17 mouse cellular contexts compared by ENCODE assay signal in genomic region chr6:108441290-108441689, GRCm38 (mm10).
A peak's percentile ranks its signal among the peaks of the same experiment; 100 is the strongest.
DNase-seq lines count a peak whose midpoint lies in the region; ATAC-seq and TF ChIP-seq lines count a peak whose summit lies in the region.
"Had no signal": no experiment of that assay in that cellular context is flagged by ENCODE, and none has a peak within 500 bp of the region (broad histone marks: within the 10 kb centered on the region; RNA-seq: fewer than 3 reads in every experiment).

No protein-coding gene starts in this region.

- DNase-seq in forebrain, postnatal 0 days, result no peak
- DNase-seq in forebrain, embryonic 14.5 days (ENCODE audit: low spot score), result no peak
- DNase-seq in liver, adult 2 months (ENCODE audit: extremely low read depth, low read depth, low spot score), result no peak
- no peak for DNase-seq in liver, embryonic 11.5 days (ENCODE audit: low spot score)
- DNase-seq in c-Kit-positive CD71-positive TER-119-positive erythroid progenitor cells, embryonic 14.5 days (ENCODE audit: low spot score), result peak; percentile 8
- DNase-seq in frontal cortex, postnatal 10 days (ENCODE audit: low spot score in 2 of 2), result no peak
- no peak for DNase-seq in heart, adult 11 months
- DNase-seq: cerebellum, adult 8-10 months; heart, adult 18-20 months; kidney, adult 9 months; right cerebral cortex, postnatal 25 days; thymus, adult 18-20 months had no signal

- no peaks in the 10 kb centered on the region for H3K27me3 ChIP-seq in forebrain, postnatal 0 days (ENCODE audit: insufficient read depth, low read length)
- no peaks in the 10 kb centered on the region for H3K27me3 ChIP-seq in forebrain, embryonic 14.5 days (replicated peaks; ENCODE audit: control insufficient read depth, insufficient read depth, low read length)
- H3K27me3 ChIP-seq in liver, adult 2 months (ENCODE audit: control insufficient read depth, insufficient read depth, low read length), result no peaks in the 10 kb centered on the region
- no peaks in the 10 kb centered on the region for H3K27me3 ChIP-seq in liver, embryonic 11.5 days (replicated peaks; ENCODE audit: control insufficient read depth, insufficient read depth, low read length)
- no peaks in the 10 kb centered on the region for H3K27me3 ChIP-seq in E14TG2a.4 (ENCODE audit: insufficient read depth, low read length)
- H3K27me3 ChIP-seq: forebrain, embryonic 12.5 days; hindbrain, embryonic 12.5 days; liver, embryonic 15.5 days; midbrain, embryonic 15.5 days had no signal

- no peaks in the 10 kb centered on the region for H3K9me3 ChIP-seq in forebrain, postnatal 0 days (ENCODE audit: low read length)
- no peaks in the 10 kb centered on the region for H3K9me3 ChIP-seq in forebrain, embryonic 14.5 days (replicated peaks; ENCODE audit: control insufficient read depth, low read length)
- H3K9me3 ChIP-seq in liver, embryonic 11.5 days (ENCODE audit: control insufficient read depth, low read length), result 0 out of 2 replicates have a peak, but pooled peaks cover 2% of the 10 kb centered on the region
- H3K9me3 ChIP-seq in E14TG2a.4 (ENCODE audit: low read length), result peaks cover 4% of the 10 kb centered on the region; the same call in 1 of the 2 replicates
- H3K9me3 ChIP-seq: forebrain, embryonic 12.5 days; hindbrain, embryonic 12.5 days; liver, embryonic 15.5 days; midbrain, embryonic 15.5 days had no signal

- no peak for TF ChIP-seq POLR2A in liver, adult 2 months (IDR thresholded peaks at IDR 0.05; ENCODE audit: extremely low read depth, insufficient read depth, low read length)

- WGBS in forebrain, postnatal 0 days, result 99% methylated on average over 2 of the region's 2 CpGs
- 99% methylated on average over 2 of the region's 2 CpGs for WGBS in forebrain, embryonic 14.5 days
- 100% methylated on average over 2 of the region's 2 CpGs for WGBS in liver, adult 2 months
- 95% methylated on average over 2 of the region's 2 CpGs for WGBS in liver, embryonic 11.5 days

- H3K4me2 ChIP-seq in forebrain, postnatal 0 days (ENCODE audit: low read depth), result no peak overlapping the region
- no peak overlapping the region for H3K4me2 ChIP-seq in forebrain, embryonic 14.5 days (ENCODE audit: low read length)
- no peak overlapping the region for H3K4me2 ChIP-seq in liver, embryonic 11.5 days
- H3K4me2 ChIP-seq: forebrain, embryonic 12.5 days; hindbrain, embryonic 12.5 days; liver, embryonic 15.5 days; midbrain, embryonic 15.5 days had no signal

- peak; percentile 37; the same call in 1 of the 2 replicates for TF ChIP-seq CTCF in forebrain, postnatal 0 days (IDR thresholded peaks at IDR 0.05; ENCODE audit: low read depth)
- 0 out of 2 replicates have a peak, but pooled peaks have one; percentile 2 for TF ChIP-seq CTCF in liver, adult 2 months (IDR thresholded peaks at IDR 0.05; ENCODE audit: low read depth, low read length)
- peak; percentile 58 for TF ChIP-seq CTCF in E14TG2a.4 (conservative IDR thresholded peaks at IDR 0.05; ENCODE audit: low read length)

- 0 out of 2 replicates have a peak, but pooled peaks cover under 1% of the 10 kb centered on the region for H3K4me1 ChIP-seq in forebrain, postnatal 0 days (ENCODE audit: insufficient read depth)
- H3K4me1 ChIP-seq in forebrain, embryonic 14.5 days (ENCODE audit: control insufficient read depth, insufficient read depth, low read length), result no peaks in the 10 kb centered on the region
- peaks cover 14% of the 10 kb centered on the region for H3K4me1 ChIP-seq in liver, adult 2 months (ENCODE audit: control insufficient read depth, insufficient read depth, low read length)
- no peaks in the 10 kb centered on the region; the same call in 1 of the 2 replicates for H3K4me1 ChIP-seq in liver, embryonic 11.5 days (replicated peaks; ENCODE audit: control insufficient read depth, insufficient read depth, low read length)
- peaks cover 3% of the 10 kb centered on the region; the same call in 1 of the 2 replicates for H3K4me1 ChIP-seq in E14TG2a.4 (replicated peaks; ENCODE audit: low read depth, low read length)
- H3K4me1 ChIP-seq: forebrain, embryonic 12.5 days had no signal

- no peak overlapping the region for H3K9ac ChIP-seq in forebrain, postnatal 0 days
- no peak overlapping the region for H3K9ac ChIP-seq in forebrain, embryonic 14.5 days (ENCODE audit: low read length)
- H3K9ac ChIP-seq in liver, adult 2 months (ENCODE audit: low read depth, low read length), result no peak overlapping the region
- H3K9ac ChIP-seq in liver, embryonic 11.5 days (ENCODE audit: low read depth, low read length), result no peak overlapping the region
- H3K9ac ChIP-seq: forebrain, embryonic 12.5 days; hindbrain, embryonic 12.5 days; liver, embryonic 15.5 days; midbrain, embryonic 15.5 days had no signal

- no peak overlapping the region for H3K27ac ChIP-seq in forebrain, postnatal 0 days (ENCODE audit: low read depth, low read length)
- no peak overlapping the region for H3K27ac ChIP-seq in forebrain, embryonic 14.5 days (ENCODE audit: low read depth, low read length)
- no peak overlapping the region; the same call in 1 of the 2 replicates for H3K27ac ChIP-seq in liver, adult 2 months (replicated peaks; ENCODE audit: insufficient read depth, low read depth, low read length)
- no peak overlapping the region for H3K27ac ChIP-seq in liver, embryonic 11.5 days (ENCODE audit: low read depth, low read length)
- H3K27ac ChIP-seq: forebrain, embryonic 12.5 days; hindbrain, embryonic 12.5 days; liver, embryonic 15.5 days; midbrain, embryonic 15.5 days had no signal

- H3K36me3 ChIP-seq in forebrain, postnatal 0 days (ENCODE audit: insufficient read depth), result no peaks in the 10 kb centered on the region
- peaks cover 4% of the 10 kb centered on the region; the same call in 1 of the 2 replicates for H3K36me3 ChIP-seq in forebrain, embryonic 14.5 days (ENCODE audit: control insufficient read depth, insufficient read depth, low read length)
- H3K36me3 ChIP-seq in liver, adult 2 months (ENCODE audit: control insufficient read depth, insufficient read depth, low read length), result peaks cover 22% of the 10 kb centered on the region
- peaks cover 9% of the 10 kb centered on the region; the same call in 1 of the 2 replicates for H3K36me3 ChIP-seq in liver, embryonic 11.5 days (ENCODE audit: control insufficient read depth, insufficient read depth, low read length)
- peaks cover 25% of the 10 kb centered on the region for H3K36me3 ChIP-seq in E14TG2a.4 (ENCODE audit: insufficient read depth, low read length)
- H3K36me3 ChIP-seq: midbrain, embryonic 15.5 days had no signal

- ATAC-seq in forebrain, postnatal 0 days, result no peak
- ATAC-seq in forebrain, embryonic 14.5 days, result no peak
- ATAC-seq in liver, embryonic 11.5 days (replicated peaks; ENCODE audit: low FRiP score), result no peak
- ATAC-seq: midbrain, embryonic 15.5 days had no signal

- H3K79me2 ChIP-seq in liver, adult 2 months (ENCODE audit: control insufficient read depth, insufficient read depth, low read length), result no peaks in the 10 kb centered on the region

- H3K4me3 ChIP-seq in forebrain, postnatal 0 days (ENCODE audit: low read depth, low read length), result no peak overlapping the region
- no peak overlapping the region for H3K4me3 ChIP-seq in forebrain, embryonic 14.5 days (ENCODE audit: low read depth, low read length)
- H3K4me3 ChIP-seq in liver, adult 2 months (ENCODE audit: insufficient read depth, low read depth, low read length), result no peak overlapping the region
- H3K4me3 ChIP-seq in liver, embryonic 11.5 days (ENCODE audit: low read depth, low read length), result no peak overlapping the region
- H3K4me3 ChIP-seq in E14TG2a.4 (replicated peaks; ENCODE audit: low read length), result no peak overlapping the region
- H3K4me3 ChIP-seq: forebrain, embryonic 12.5 days; hindbrain, embryonic 12.5 days; liver, embryonic 15.5 days; midbrain, embryonic 15.5 days had no signal

Comparison
In these comparisons a context has a peak if more than half of its experiments do, and no peak if none do; other contexts are left out.
1. CTCF ChIP-seq: peak in every context shown above with its lines; median percentile 58 in E14TG2a.4; 37 in forebrain, postnatal 0 days; 2 in liver, adult 2 months.